Mouse (Mus musculus) cerebellum, adult 2 months (tissue): ENCODE results near the gene Ace3. TPM values are rescaled to one million over a fixed set of nuclear protein-coding genes. Genes with fewer than 3 reads are reported as not detected.
"Not testable (repeated sequence)": the region's sequence is repeated elsewhere in the genome, so short reads cannot be mapped to it uniquely, and the experiment has no call there.

Source experiments
- DNase-seq, 2 experiments: peaks; one replicate each; pipeline ENCODE4 v3.0.0; 2021
- H3K27ac ChIP-seq: fragments of 200-500 bp; 2 replicates; pipeline ENCODE4 v1.5.1; 2012; ENCODE audit warnings: low read length, control low read depth, inconsistent platforms; ENCODE audit not compliant: insufficient read depth
- H3K27me3 ChIP-seq: fragments of 200-500 bp; 2 replicates; pipeline ENCODE4 v1.6.1; 2012; ENCODE audit warnings: inconsistent platforms, mild to moderate bottlenecking, low read length, moderate library complexity; ENCODE audit not compliant: control insufficient read depth, insufficient read depth
- H3K4me1 ChIP-seq: fragments of 200-500 bp; 2 replicates; pipeline ENCODE4 v1.6.1; 2011; ENCODE audit warnings: low read length; ENCODE audit not compliant: control insufficient read depth, insufficient read depth
- H3K4me3 ChIP-seq: fragments of 200-500 bp; replicated peaks from 2 replicates; pipeline ENCODE3; 2011; ENCODE audit warnings: mild to moderate bottlenecking, low read depth, low read length, control low read depth; ENCODE audit not compliant: insufficient read depth
- CTCF ChIP-seq: fragments of 200-500 bp; IDR thresholded peaks from 2 replicates; pipeline ENCODE4 v1.5.1; 2011; ENCODE audit warnings: low read depth, mild to moderate bottlenecking, control low read depth, low read length, moderate library complexity, borderline replicate concordance; ENCODE audit not compliant: insufficient read depth
- POLR2A ChIP-seq: fragments of 200-500 bp; IDR thresholded peaks from 2 replicates; pipeline ENCODE4 v1.6.1; 2011; ENCODE audit warnings: low read length, control low read depth, borderline replicate concordance; ENCODE audit not compliant: insufficient read depth
- WGBS: fragments of 180-500 bp; shearing (Covaris S2); methylation state at CpG from one replicate; pipeline ENCODE4 v1.1.7; 2018; 5-methylcytosine and 5-hydroxymethylcytosine counted together
- polyA plus RNA-seq: library from polyadenylated mRNA; depleted of rRNA; stranded (reverse); fragments of >200 nt; gene quantifications from 2 replicates; pipeline ENCODE4 v1.2.3, GENCODE M21; 2012

Gene Ace3
- polyA plus RNA-seq, 1 experiment = not detected

GRCm38 (mm10) chr11:106027607-106028006 lies 33.1 kb downstream of the Ace3 start:
- Histone ChIP-seq H3K4me3 (no peak overlapping the region), H3K27ac (no peak overlapping the region), H3K27me3 (no peaks in the 10 kb centered on the region), H3K4me1 (no peaks in the 10 kb centered on the region)
- DNase-seq = no peak
- 76% methylated on average over 5 of the region's 5 CpGs for WGBS
- TF ChIP-seq CTCF (no peak), POLR2A (no peak)

DNA sequence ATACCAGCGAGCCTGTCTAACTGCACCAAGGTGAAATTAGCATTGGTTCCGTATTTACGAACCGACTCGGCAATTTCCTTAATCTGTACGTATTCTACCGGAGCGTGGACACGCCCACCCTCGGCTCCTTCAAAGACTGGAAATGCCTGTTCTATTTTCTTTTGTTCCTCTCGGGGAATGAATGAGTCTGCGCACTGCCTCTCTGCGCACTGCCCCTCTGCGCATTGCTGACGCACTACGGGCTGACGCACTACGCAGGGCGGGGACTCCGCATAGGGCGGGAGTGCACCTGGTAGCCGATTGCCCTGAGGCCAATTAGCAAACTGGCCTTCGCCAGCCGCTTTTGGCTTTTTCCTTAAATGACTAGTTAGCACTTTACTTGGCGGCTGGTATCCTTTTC lies 37.6 kb downstream of the Ace3 start:
- not testable (repeated sequence) for H3K27me3 ChIP-seq, H3K4me1 ChIP-seq, H3K27ac ChIP-seq, H3K4me3 ChIP-seq, DNase-seq
- WGBS = 42% methylated on average over 10 of the region's 25 CpGs

- no peaks in the 10 kb centered on the region for H3K27me3 ChIP-seq
- peak; percentile 55 to 56 for DNase-seq
Measured at GRCm38 (mm10) chr11:106033491-106033919, 39.0 kb downstream of the Ace3 start.

DNA sequence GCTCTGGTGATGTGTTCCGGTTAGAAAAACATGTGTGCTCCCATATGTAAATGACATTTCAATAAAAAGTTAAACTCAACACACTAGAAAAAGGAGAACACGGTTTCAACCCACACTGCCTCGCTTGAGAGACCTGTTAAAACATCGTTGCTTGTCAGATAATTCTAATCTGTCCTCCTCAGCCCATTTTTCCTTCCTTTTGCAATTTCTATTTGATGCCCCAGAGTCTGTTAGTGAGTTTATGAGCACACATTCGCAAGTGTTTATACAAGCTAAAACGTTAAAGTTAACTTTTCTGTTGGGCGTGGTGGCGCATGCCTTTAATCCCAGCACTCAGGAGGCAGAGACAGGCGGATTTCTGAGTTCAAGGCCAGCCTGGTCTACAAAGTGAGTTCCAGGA lies 40.5 kb downstream of the Ace3 start:
- H3K27ac ChIP-seq = no peak overlapping the region
- H3K4me3 ChIP-seq = no peak overlapping the region
- WGBS = 89% methylated on average over 9 of the region's 9 CpGs
- no peak for TF ChIP-seq POLR2A
- no peak for TF ChIP-seq CTCF
- peaks cover 5% of the 10 kb centered on the region for H3K4me1 ChIP-seq
- no peak for DNase-seq
- H3K27me3 ChIP-seq = no peaks in the 10 kb centered on the region

More at GRCm38 (mm10) chr11:106033491-106033919, 39.0 kb downstream of the Ace3 start:
- peak overlapping the region; percentile 95 for H3K27ac ChIP-seq
- H3K4me1 ChIP-seq = no peaks in the 10 kb centered on the region; the same call in 1 of the 2 replicates
- TF ChIP-seq POLR2A (peak; percentile 17; the same call in 1 of the 2 replicates), CTCF (no peak)
- peak overlapping the region; percentile 59 for H3K4me3 ChIP-seq
- WGBS = 23% methylated on average over 11 of the region's 11 CpGs

GRCm38 (mm10) chr11:106036548-106037417 lies 42.3 kb downstream of the Ace3 start, which contains the start of gene Dcaf7:
Gene Dcaf7 (plus strand): TSS chr11:106036872.
- Histone ChIP-seq H3K4me1 (peaks cover 10% of the 10 kb centered on the region), H3K4me3 (peak within 1 kb of the TSS; percentile 74), H3K27ac (peak within 1 kb of the TSS; percentile 49), H3K27me3 (no peaks in the 10 kb centered on the region)
- under 1% methylated on average over 66 of the region's 66 CpGs for WGBS
- peak; percentile 98 to 100 for DNase-seq
- TF ChIP-seq POLR2A (peak; percentile 57), CTCF (no peak)

GRCm38 (mm10) chr11:106037418-106037751 lies 42.9 kb downstream of the Ace3 start:
- peak overlapping the region; percentile 69 for H3K4me3 ChIP-seq
- peak overlapping the region; percentile 2; the same call in 1 of the 2 replicates for H3K27ac ChIP-seq
- no peaks in the 10 kb centered on the region for H3K27me3 ChIP-seq
- WGBS = under 1% methylated on average over 13 of the region's 13 CpGs
- TF ChIP-seq CTCF (no peak), POLR2A (0 out of 2 replicates have a peak, but pooled peaks have one; percentile 14)
- H3K4me1 ChIP-seq = peaks cover 10% of the 10 kb centered on the region
- DNase-seq = peak in 1 of 2 experiments; percentile 58

DNA sequence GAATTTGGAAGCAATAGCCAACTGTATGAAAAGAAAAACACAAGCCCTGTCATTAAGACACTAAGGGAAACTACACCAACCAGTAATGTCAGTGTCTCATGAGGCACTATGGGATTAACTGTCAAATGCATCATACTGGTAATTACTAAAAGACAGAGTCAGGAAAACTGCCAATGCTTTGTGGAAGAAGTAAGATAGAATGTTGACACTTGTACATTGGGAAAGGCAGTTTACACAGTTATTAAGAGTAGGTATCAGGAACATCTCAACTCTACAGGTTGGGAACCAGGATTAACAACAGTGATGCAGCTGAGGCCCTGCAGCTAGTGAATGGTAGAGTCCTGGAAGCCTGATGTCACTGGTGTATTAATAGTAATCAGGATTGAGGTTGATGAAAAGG lies 49.9 kb downstream of the Ace3 start:
- peaks cover 20% of the 10 kb centered on the region for H3K4me1 ChIP-seq
- TF ChIP-seq POLR2A = no peak
- DNase-seq = no peak
- H3K27ac ChIP-seq = no peak overlapping the region
- no peaks in the 10 kb centered on the region for H3K27me3 ChIP-seq
- no peak overlapping the region for H3K4me3 ChIP-seq

DNA sequence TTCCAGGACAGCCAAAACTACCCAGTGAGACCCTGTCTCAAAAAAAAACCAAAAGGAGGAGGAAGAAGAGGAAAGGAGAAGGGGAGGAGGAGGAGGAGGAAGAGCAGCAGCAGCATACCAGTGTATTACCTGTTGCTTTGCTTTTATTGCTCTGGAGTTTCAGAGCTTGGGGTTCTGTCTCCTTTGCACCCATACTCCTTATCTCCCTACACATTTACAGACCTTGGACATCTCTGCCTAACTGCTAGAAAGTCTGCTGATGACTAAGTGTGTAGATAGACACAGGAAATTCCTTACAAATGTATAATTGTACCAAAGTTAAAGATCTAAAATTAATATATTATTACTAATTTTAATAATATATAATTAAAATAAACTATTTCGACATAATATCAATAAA lies 50.8 kb downstream of the Ace3 start:
- DNase-seq = no peak
- no peaks in the 10 kb centered on the region for H3K27me3 ChIP-seq
- no peak overlapping the region for H3K4me3 ChIP-seq
- H3K27ac ChIP-seq = no peak overlapping the region
- 94% methylated on average over 1 of the region's 1 CpGs for whole genome bisulfite sequencing
- TF ChIP-seq CTCF (no peak), POLR2A (no peak)
- peaks cover 19% of the 10 kb centered on the region for H3K4me1 ChIP-seq
